Mouse (Mus musculus): ENCODE measurements around the gene Stt3b.
A peak's percentile ranks its signal among the peaks of the same experiment; 100 is the strongest.

Stt3b gene

GRCm38 (mm10) chr9:115310346-115311222 is at the start of gene Stt3b:
TSS of gene Stt3b (minus strand) at chr9:115310421.
- DNase-seq (ENCODE audit: low read depth, low spot score) = peak; percentile 99

GRCm38 (mm10) chr9:115358421-115358820 is 48.2 kb upstream of the Stt3b start:
- DNase-seq (ENCODE audit: low read depth, low spot score) = no peak

GRCm38 (mm10) chr9:115357996-115358395 is 47.8 kb upstream of the Stt3b start:
- DNase-seq (ENCODE audit: low read depth, low spot score) = no peak

GRCm38 (mm10) chr9:115356731-115357458 is 46.7 kb upstream of the Stt3b start:
- DNase-seq (ENCODE audit: low read depth, low spot score) = no peak

GRCm38 (mm10) chr9:115355972-115356371 is 45.8 kb upstream of the Stt3b start:
- no peak for DNase-seq (ENCODE audit: low read depth, low spot score)

- DNase-seq (ENCODE audit: low read depth, low spot score) = no peak
These were observed 39.7 kb upstream of the Stt3b start for GRCm38 (mm10) chr9:115349741-115350512.

GRCm38 (mm10) chr9:115349106-115349505 is 38.9 kb upstream of the Stt3b start:
- DNase-seq (ENCODE audit: low read depth, low spot score) = no peak

- no peak for DNase-seq (ENCODE audit: low read depth, low spot score)
These were observed 34.7 kb upstream of the Stt3b start for GRCm38 (mm10) chr9:115344930-115345329.

GRCm38 (mm10) chr9:115341576-115341975 is 31.4 kb upstream of the Stt3b start:
- no peak for DNase-seq (ENCODE audit: low read depth, low spot score)

- no peak for DNase-seq (ENCODE audit: low read depth, low spot score)
These were observed 30.1 kb upstream of the Stt3b start for GRCm38 (mm10) chr9:115340212-115340815.

- no peak for DNase-seq (ENCODE audit: low read depth, low spot score)
These were observed 28.6 kb upstream of the Stt3b start for GRCm38 (mm10) chr9:115338816-115339215.

GRCm38 (mm10) chr9:115333016-115333415 is 22.8 kb upstream of the Stt3b start:
- no peak for DNase-seq (ENCODE audit: low read depth, low spot score)

- no peak for DNase-seq (ENCODE audit: low read depth, low spot score)
These were observed 22.1 kb upstream of the Stt3b start for GRCm38 (mm10) chr9:115332339-115332738.

GRCm38 (mm10) chr9:115330861-115331476 is 20.7 kb upstream of the Stt3b start:
- no peak for DNase-seq (ENCODE audit: low read depth, low spot score)

GRCm38 (mm10) chr9:115326533-115326890 is 16.3 kb upstream of the Stt3b start:
- DNase-seq (ENCODE audit: low read depth, low spot score) = no peak

- no peak for DNase-seq (ENCODE audit: low read depth, low spot score)
These were observed 15.8 kb upstream of the Stt3b start for GRCm38 (mm10) chr9:115325831-115326532.

- DNase-seq (ENCODE audit: low read depth, low spot score) = no peak
These were observed 13.4 kb upstream of the Stt3b start for GRCm38 (mm10) chr9:115323572-115323971.

GRCm38 (mm10) chr9:115322385-115322784 is 12.2 kb upstream of the Stt3b start:
- no peak for DNase-seq (ENCODE audit: low read depth, low spot score)

GRCm38 (mm10) chr9:115321052-115321451 is 10.8 kb upstream of the Stt3b start:
- no peak for DNase-seq (ENCODE audit: low read depth, low spot score)

- DNase-seq (ENCODE audit: low read depth, low spot score) = no peak
These were observed 9.9 kb upstream of the Stt3b start for GRCm38 (mm10) chr9:115320156-115320555.

Data from mesoderm, embryonic 11.5 days (tissue).